Mouse (Mus musculus): Measurements from ENCODE around the gene Foxg1. TPM values are rescaled to one million over a fixed set of nuclear protein-coding genes. Genes with fewer than 3 reads are reported as not detected.
A peak's percentile ranks its signal among the peaks of the same experiment; 100 is the strongest.

Gene Foxg1
- 0.71 and 0.89 TPM in 2 replicates for polyA plus RNA-seq (2015; fragmentation: Nextera tagmentation; extraction: Ambion mirVana)

- H3K9ac ChIP-seq = no peak within 1 kb of the TSS
- peak; percentile 23; the same call in 1 of the 2 replicates for ATAC-seq (ENCODE audit: insufficient number of reproducible peaks, low FRiP score, low TSS enrichment, low read depth)
- peak within 1 kb of the TSS; percentile 49 for H3K4me2 ChIP-seq (replicated peaks)
- H3K27ac ChIP-seq (replicated peaks) = no peak within 1 kb of the TSS
- no peaks in the 10 kb centered on the region for H3K36me3 ChIP-seq
- H3K4me1 ChIP-seq = peaks cover 20% of the 10 kb centered on the region
- H3K9me3 ChIP-seq (replicated peaks) = no peaks in the 10 kb centered on the region
- 1% methylated on average over 61 of the region's 61 CpGs for WGBS
- H3K27me3 ChIP-seq = peaks cover 85% of the 10 kb centered on the region
- peak within 1 kb of the TSS; percentile 40 for H3K4me3 ChIP-seq (replicated peaks)
Observed at GRCm38 (mm10) chr12:49382565-49383520, at the start of gene Foxg1. Gene Foxg1, plus strand, starts transcription at chr12:49382660.

GRCm38 (mm10) chr12:49349697-49350096, 32.8 kb upstream of the Foxg1 start:
- WGBS = 82% methylated on average over 10 of the region's 10 CpGs
- no peak for ATAC-seq (ENCODE audit: insufficient number of reproducible peaks, low FRiP score, low TSS enrichment, low read depth)
- H3K9ac ChIP-seq = no peak overlapping the region
- H3K27me3 ChIP-seq = no peaks in the 10 kb centered on the region
- no peak overlapping the region for H3K27ac ChIP-seq (replicated peaks)
- H3K9me3 ChIP-seq (replicated peaks) = no peaks in the 10 kb centered on the region
- H3K36me3 ChIP-seq = no peaks in the 10 kb centered on the region
- H3K4me2 ChIP-seq (replicated peaks) = no peak overlapping the region
- H3K4me3 ChIP-seq (replicated peaks) = no peak overlapping the region
- no peaks in the 10 kb centered on the region for H3K4me1 ChIP-seq

- Histone ChIP-seq H3K9me3 (replicated peaks) (no peaks in the 10 kb centered on the region), H3K4me1 (peaks cover under 1% of the 10 kb centered on the region; the same call in 1 of the 2 replicates), H3K27me3 (peaks cover 40% of the 10 kb centered on the region), H3K4me3 (replicated peaks) (no peak overlapping the region), H3K36me3 (no peaks in the 10 kb centered on the region), H3K27ac (replicated peaks) (no peak overlapping the region), H3K4me2 (replicated peaks) (no peak overlapping the region), H3K9ac (no peak overlapping the region)
- ATAC-seq (ENCODE audit: insufficient number of reproducible peaks, low FRiP score, low TSS enrichment, low read depth) = no peak
- WGBS = 53% methylated on average over 1 of the region's 1 CpGs
Observed at GRCm38 (mm10) chr12:49368931-49369330, 13.5 kb upstream of the Foxg1 start.

GRCm38 (mm10) chr12:49372170-49372569, 10.3 kb upstream of the Foxg1 start:
- Histone ChIP-seq H3K27me3 (peaks cover 70% of the 10 kb centered on the region), H3K4me1 (peaks cover 8% of the 10 kb centered on the region)
- no peak for ATAC-seq (ENCODE audit: insufficient number of reproducible peaks, low FRiP score, low TSS enrichment, low read depth)

GRCm38 (mm10) chr12:49373176-49373575, 9.3 kb upstream of the Foxg1 start:
- no peak overlapping the region for H3K4me3 ChIP-seq (replicated peaks)
- no peaks in the 10 kb centered on the region for H3K9me3 ChIP-seq (replicated peaks)
- 7% methylated on average over 5 of the region's 5 CpGs for WGBS
- no peak overlapping the region for H3K27ac ChIP-seq (replicated peaks)
- no peaks in the 10 kb centered on the region for H3K36me3 ChIP-seq
- no peak for ATAC-seq (ENCODE audit: insufficient number of reproducible peaks, low FRiP score, low TSS enrichment, low read depth)
- peaks cover 80% of the 10 kb centered on the region for H3K27me3 ChIP-seq
- H3K9ac ChIP-seq = no peak overlapping the region
- H3K4me2 ChIP-seq (replicated peaks) = no peak overlapping the region
- H3K4me1 ChIP-seq = peaks cover 8% of the 10 kb centered on the region

More at GRCm38 (mm10) chr12:49372170-49372569, 10.3 kb upstream of the Foxg1 start:
- no peaks in the 10 kb centered on the region for H3K9me3 ChIP-seq (replicated peaks)
- no peak overlapping the region for H3K4me2 ChIP-seq (replicated peaks)
- no peak overlapping the region for H3K4me3 ChIP-seq (replicated peaks)
- no peak overlapping the region for H3K27ac ChIP-seq (replicated peaks)
- no peak overlapping the region for H3K9ac ChIP-seq
- no peaks in the 10 kb centered on the region for H3K36me3 ChIP-seq

GRCm38 (mm10) chr12:49373821-49374605, 8.4 kb upstream of the Foxg1 start:
- Histone ChIP-seq H3K36me3 (no peaks in the 10 kb centered on the region), H3K4me3 (replicated peaks) (peak overlapping the region; percentile 29), H3K4me1 (peaks cover 8% of the 10 kb centered on the region), H3K27me3 (peaks cover 88% of the 10 kb centered on the region), H3K9ac (no peak overlapping the region), H3K4me2 (replicated peaks) (peak overlapping the region; percentile 48), H3K27ac (replicated peaks) (no peak overlapping the region), H3K9me3 (replicated peaks) (no peaks in the 10 kb centered on the region)
- ATAC-seq (ENCODE audit: insufficient number of reproducible peaks, low FRiP score, low TSS enrichment, low read depth) = no peak
- WGBS = 2% methylated on average over 24 of the region's 24 CpGs

- ATAC-seq (ENCODE audit: insufficient number of reproducible peaks, low FRiP score, low TSS enrichment, low read depth) = no peak
- H3K9me3 ChIP-seq (replicated peaks) = no peaks in the 10 kb centered on the region
- H3K27ac ChIP-seq (replicated peaks) = no peak overlapping the region
- under 1% methylated on average over 14 of the region's 14 CpGs for WGBS
- peak overlapping the region; percentile 29 for H3K4me3 ChIP-seq (replicated peaks)
- no peaks in the 10 kb centered on the region for H3K36me3 ChIP-seq
- H3K4me2 ChIP-seq (replicated peaks) = peak overlapping the region; percentile 48
- peaks cover 89% of the 10 kb centered on the region for H3K27me3 ChIP-seq
- no peak overlapping the region for H3K9ac ChIP-seq
- peaks cover 8% of the 10 kb centered on the region for H3K4me1 ChIP-seq
Observed at GRCm38 (mm10) chr12:49374606-49374995, 7.9 kb upstream of the Foxg1 start.

- Histone ChIP-seq H3K27me3 (peaks cover 92% of the 10 kb centered on the region), H3K4me1 (peaks cover 8% of the 10 kb centered on the region), H3K27ac (replicated peaks) (no peak overlapping the region), H3K9ac (no peak overlapping the region), H3K4me2 (replicated peaks) (no peak overlapping the region), H3K9me3 (replicated peaks) (no peaks in the 10 kb centered on the region), H3K4me3 (replicated peaks) (no peak overlapping the region), H3K36me3 (no peaks in the 10 kb centered on the region)
- 2% methylated on average over 15 of the region's 15 CpGs for WGBS
- peak; percentile 45; the same call in 1 of the 2 replicates for ATAC-seq (ENCODE audit: insufficient number of reproducible peaks, low FRiP score, low TSS enrichment, low read depth)
Observed at GRCm38 (mm10) chr12:49375427-49376317, 6.8 kb upstream of the Foxg1 start.

GRCm38 (mm10) chr12:49376318-49376992, 6.0 kb upstream of the Foxg1 start:
- Histone ChIP-seq H3K9me3 (replicated peaks) (no peaks in the 10 kb centered on the region), H3K4me3 (replicated peaks) (no peak overlapping the region), H3K4me2 (replicated peaks) (no peak overlapping the region), H3K4me1 (peaks cover 8% of the 10 kb centered on the region), H3K27me3 (peaks cover 90% of the 10 kb centered on the region), H3K27ac (replicated peaks) (no peak overlapping the region), H3K9ac (no peak overlapping the region), H3K36me3 (no peaks in the 10 kb centered on the region)
- WGBS = 4% methylated on average over 19 of the region's 19 CpGs
- ATAC-seq (ENCODE audit: insufficient number of reproducible peaks, low FRiP score, low TSS enrichment, low read depth) = no peak

GRCm38 (mm10) chr12:49377281-49377970, 5.0 kb upstream of the Foxg1 start:
- Histone ChIP-seq H3K4me3 (replicated peaks) (no peak overlapping the region), H3K36me3 (no peaks in the 10 kb centered on the region), H3K27me3 (peaks cover 96% of the 10 kb centered on the region), H3K27ac (replicated peaks) (no peak overlapping the region), H3K4me1 (peaks cover 8% of the 10 kb centered on the region), H3K9ac (no peak overlapping the region), H3K9me3 (replicated peaks) (no peaks in the 10 kb centered on the region), H3K4me2 (replicated peaks) (no peak overlapping the region)
- WGBS = under 1% methylated on average over 15 of the region's 15 CpGs
- no peak for ATAC-seq (ENCODE audit: insufficient number of reproducible peaks, low FRiP score, low TSS enrichment, low read depth)

Measured in embryonic facial prominence, embryonic 15.5 days (tissue).